Mouse (Mus musculus) embryonic facial prominence, embryonic 15.5 days (tissue): ENCODE data around the gene Asphd2. TPM values are rescaled to one million over a fixed set of nuclear protein-coding genes. Genes with fewer than 3 reads are reported as not detected.

Experiments used
- ATAC-seq: fragments of 200-750 bp; cut with Nextera tagmentation; 2 replicates; pipeline ENCODE4 v1.8.0; 2017; ENCODE audit warnings: low read depth, moderate TSS enrichment; ENCODE audit not compliant: insufficient number of reproducible peaks, low FRiP score, low TSS enrichment
- H3K27ac ChIP-seq: fragments of 300-500 bp; sonication (generic); replicated peaks from 2 replicates; pipeline ENCODE4 v1.5.1; 2015; ENCODE audit warnings: mild to moderate bottlenecking, inconsistent platforms
- H3K27me3 ChIP-seq: fragments of 300-500 bp; sonication (generic); 2 replicates; pipeline ENCODE4 v1.6.1; 2015; ENCODE audit warnings: inconsistent platforms
- H3K36me3 ChIP-seq: fragments of 300-500 bp; sonication (generic); 2 replicates; pipeline ENCODE4 v1.6.1; 2015; ENCODE audit warnings: mild to moderate bottlenecking, inconsistent platforms
- H3K4me1 ChIP-seq: fragments of 300-500 bp; sonication (generic); 2 replicates; pipeline ENCODE4 v1.6.1; 2015; ENCODE audit warnings: inconsistent platforms
- H3K4me2 ChIP-seq: fragments of 300-500 bp; sonication (generic); replicated peaks from 2 replicates; pipeline ENCODE4 v1.6.1; 2015; ENCODE audit warnings: mild to moderate bottlenecking, inconsistent platforms
- H3K4me3 ChIP-seq: fragments of 300-500 bp; sonication (generic); replicated peaks from 2 replicates; pipeline ENCODE4 v1.5.1; 2015; ENCODE audit warnings: mild to moderate bottlenecking, inconsistent platforms
- H3K9ac ChIP-seq: fragments of 300-500 bp; sonication (generic); 2 replicates; pipeline ENCODE4 v1.6.1; 2015; ENCODE audit warnings: inconsistent platforms
- H3K9me3 ChIP-seq: fragments of 300-500 bp; sonication (generic); replicated peaks from 2 replicates; pipeline ENCODE4 v1.6.1; 2016; ENCODE audit warnings: inconsistent platforms
- whole genome bisulfite sequencing: fragments of 180-500 bp; shearing (Covaris S2); methylation state at CpG from one replicate; pipeline ENCODE4 v1.1.7; 2015; 5-methylcytosine and 5-hydroxymethylcytosine counted together
- polyA plus RNA-seq: library from polyadenylated mRNA; unstranded; fragments of >200 nt; fragmentation: Nextera tagmentation; extraction: Ambion mirVana; gene quantifications from 2 replicates; pipeline ENCODE4 v1.2.1, GENCODE M21; 2015

Asphd2 gene
- polyA plus RNA-seq, 1 experiment from 2014 or later, result 18.3 TPM

GRCm38 (mm10) chr5:112389352-112389751 lies 5.3 kb downstream of the Asphd2 start:
- Histone ChIP-seq H3K36me3 (no peaks in the 10 kb centered on the region), H3K27me3 (peaks cover 27% of the 10 kb centered on the region), H3K27ac (no peak overlapping the region), H3K4me1 (no peaks in the 10 kb centered on the region), H3K9me3 (no peaks in the 10 kb centered on the region), H3K4me3 (no peak overlapping the region), H3K4me2 (no peak overlapping the region), H3K9ac (no peak overlapping the region)
- ATAC-seq, result no peak
- WGBS, result 80% methylated on average over 9 of the region's 9 CpGs

DNA sequence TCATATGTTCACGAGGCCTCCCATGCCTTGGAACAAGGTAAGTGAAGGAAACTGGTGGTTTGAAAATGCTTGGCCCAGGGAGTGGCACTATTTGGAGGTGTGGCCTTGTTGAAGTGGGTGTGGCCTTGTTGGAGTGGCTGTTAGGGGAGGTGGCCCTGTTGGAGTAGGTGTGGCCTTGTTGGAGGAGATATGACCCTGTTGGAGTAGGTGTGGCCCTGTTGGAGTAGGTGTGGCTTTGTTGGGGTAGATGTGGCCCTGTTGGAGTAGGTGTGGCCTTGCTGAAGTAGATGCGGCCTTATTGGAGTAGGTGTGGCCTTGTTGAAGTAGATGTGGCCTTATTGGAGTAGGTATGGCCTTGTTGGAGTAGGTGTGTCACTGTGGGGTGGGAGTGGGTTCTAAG lies 8.7 kb downstream of the Asphd2 start:
- no peak overlapping the region for H3K4me2 ChIP-seq
- ATAC-seq, result no peak; the same call in 1 of the 2 replicates
- H3K36me3 ChIP-seq, result no peaks in the 10 kb centered on the region
- no peak overlapping the region for H3K27ac ChIP-seq
- H3K9ac ChIP-seq, result no peak overlapping the region
- H3K4me1 ChIP-seq, result peaks cover 15% of the 10 kb centered on the region
- no peak overlapping the region for H3K4me3 ChIP-seq
- H3K27me3 ChIP-seq, result no peaks in the 10 kb centered on the region
- WGBS, result 72% methylated on average over 2 of the region's 2 CpGs
- H3K9me3 ChIP-seq, result no peaks in the 10 kb centered on the region

GRCm38 (mm10) chr5:112384805-112385472 lies 9.7 kb downstream of the Asphd2 start:
- 82% methylated on average over 13 of the region's 13 CpGs for WGBS
- no peak for ATAC-seq
- H3K9me3 ChIP-seq, result no peaks in the 10 kb centered on the region
- H3K4me3 ChIP-seq, result no peak overlapping the region
- H3K27me3 ChIP-seq, result no peaks in the 10 kb centered on the region
- H3K4me2 ChIP-seq, result no peak overlapping the region
- no peak overlapping the region for H3K9ac ChIP-seq
- no peak overlapping the region for H3K27ac ChIP-seq
- H3K4me1 ChIP-seq, result peaks cover 15% of the 10 kb centered on the region
- H3K36me3 ChIP-seq, result no peaks in the 10 kb centered on the region

DNA sequence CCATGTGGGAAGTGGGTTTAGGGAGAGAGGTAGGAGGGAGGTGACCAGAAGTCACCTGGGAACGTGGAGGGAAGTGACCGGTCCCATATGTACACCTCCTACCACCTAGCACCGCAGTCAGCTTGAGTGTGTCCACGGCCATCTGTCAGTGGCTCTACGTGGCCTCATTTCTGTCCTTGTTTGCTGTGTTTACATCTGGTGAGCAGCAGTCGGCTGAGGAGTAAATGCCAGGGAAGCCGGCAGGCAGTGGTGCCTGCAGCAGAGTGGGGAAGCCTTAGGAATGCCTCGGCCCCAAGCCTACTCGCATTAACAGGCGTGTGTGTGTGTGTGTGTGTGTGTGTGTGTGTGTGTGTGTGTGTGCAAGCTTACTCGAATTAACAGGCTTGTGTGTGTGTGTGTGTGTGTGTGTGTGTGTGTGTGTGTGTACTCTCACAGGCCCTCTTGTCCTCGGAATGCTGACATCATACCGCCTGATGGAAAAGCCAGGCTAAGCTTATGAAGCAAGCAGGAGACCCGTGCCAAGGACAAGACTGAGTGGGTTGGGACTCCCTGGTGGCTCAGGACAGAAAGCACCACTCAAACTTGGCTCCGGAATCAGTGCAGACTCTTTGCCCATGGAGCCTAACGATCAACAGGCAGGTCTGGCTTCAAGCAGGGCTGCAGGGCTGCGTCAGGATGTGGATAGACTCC lies 11.9 kb downstream of the Asphd2 start:
- Histone ChIP-seq H3K9me3 (no peaks in the 10 kb centered on the region), H3K27me3 (no peaks in the 10 kb centered on the region), H3K36me3 (peaks cover 17% of the 10 kb centered on the region), H3K4me3 (no peak overlapping the region), H3K27ac (peak overlapping the region; percentile 87), H3K4me1 (peaks cover 15% of the 10 kb centered on the region), H3K4me2 (no peak overlapping the region), H3K9ac (no peak overlapping the region)
- WGBS, result 32% methylated on average over 17 of the region's 17 CpGs
- peak; percentile 71 for ATAC-seq

- peaks cover 24% of the 10 kb centered on the region for H3K36me3 ChIP-seq
- H3K27ac ChIP-seq, result peak overlapping the region; percentile 87
These were observed 12.6 kb downstream of the Asphd2 start for GRCm38 (mm10) chr5:112382042-112382441.

GRCm38 (mm10) chr5:112381154-112381553 lies 13.5 kb downstream of the Asphd2 start:
- ATAC-seq, result no peak
- Histone ChIP-seq H3K27ac (no peak overlapping the region), H3K4me3 (no peak overlapping the region), H3K9me3 (no peaks in the 10 kb centered on the region), H3K27me3 (no peaks in the 10 kb centered on the region), H3K4me2 (no peak overlapping the region), H3K36me3 (peaks cover 28% of the 10 kb centered on the region), H3K4me1 (peaks cover 15% of the 10 kb centered on the region), H3K9ac (no peak overlapping the region)
- WGBS, result 83% methylated on average over 11 of the region's 11 CpGs

More at GRCm38 (mm10) chr5:112382042-112382441, 12.6 kb downstream of the Asphd2 start:
- 65% methylated on average over 9 of the region's 9 CpGs for WGBS
- Histone ChIP-seq H3K4me2 (no peak overlapping the region), H3K9me3 (no peaks in the 10 kb centered on the region), H3K4me3 (no peak overlapping the region), H3K27me3 (no peaks in the 10 kb centered on the region), H3K9ac (no peak overlapping the region), H3K4me1 (peaks cover 15% of the 10 kb centered on the region)
- no peak for ATAC-seq

GRCm38 (mm10) chr5:112378716-112379115 lies 15.9 kb downstream of the Asphd2 start:
- WGBS, result 69% methylated on average over 6 of the region's 6 CpGs
- Histone ChIP-seq H3K9ac (no peak overlapping the region), H3K4me2 (no peak overlapping the region), H3K9me3 (no peaks in the 10 kb centered on the region), H3K27me3 (no peaks in the 10 kb centered on the region), H3K4me3 (no peak overlapping the region), H3K36me3 (peaks cover 50% of the 10 kb centered on the region), H3K27ac (no peak overlapping the region), H3K4me1 (peaks cover 15% of the 10 kb centered on the region)
- no peak for ATAC-seq

DNA sequence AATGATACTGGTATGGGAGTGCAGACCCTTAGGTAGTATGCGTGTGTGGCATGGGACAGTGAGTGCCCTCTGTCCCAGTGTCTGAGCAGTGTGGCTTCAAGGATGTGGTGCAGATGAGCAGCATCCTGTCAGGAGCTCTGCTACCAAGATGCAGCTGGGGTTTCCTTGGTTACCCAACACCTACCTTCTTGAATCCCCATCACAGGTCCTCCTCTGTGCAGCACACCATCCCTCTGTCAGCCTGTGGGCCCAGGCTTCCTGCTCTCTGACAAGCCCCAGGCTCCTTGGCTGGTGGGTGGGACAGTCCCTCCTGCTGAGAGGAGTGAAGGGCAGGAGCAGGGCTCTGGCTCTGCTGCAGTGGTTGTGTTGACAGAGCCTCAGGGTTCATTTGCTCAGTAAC lies 17.3 kb downstream of the Asphd2 start:
- WGBS, result 90% methylated on average over 1 of the region's 1 CpGs
- Histone ChIP-seq H3K4me2 (no peak overlapping the region), H3K9ac (no peak overlapping the region), H3K36me3 (peaks cover 60% of the 10 kb centered on the region), H3K9me3 (no peaks in the 10 kb centered on the region), H3K27me3 (no peaks in the 10 kb centered on the region), H3K4me1 (peaks cover 5% of the 10 kb centered on the region), H3K4me3 (no peak overlapping the region), H3K27ac (no peak overlapping the region)
- no peak for ATAC-seq

DNA sequence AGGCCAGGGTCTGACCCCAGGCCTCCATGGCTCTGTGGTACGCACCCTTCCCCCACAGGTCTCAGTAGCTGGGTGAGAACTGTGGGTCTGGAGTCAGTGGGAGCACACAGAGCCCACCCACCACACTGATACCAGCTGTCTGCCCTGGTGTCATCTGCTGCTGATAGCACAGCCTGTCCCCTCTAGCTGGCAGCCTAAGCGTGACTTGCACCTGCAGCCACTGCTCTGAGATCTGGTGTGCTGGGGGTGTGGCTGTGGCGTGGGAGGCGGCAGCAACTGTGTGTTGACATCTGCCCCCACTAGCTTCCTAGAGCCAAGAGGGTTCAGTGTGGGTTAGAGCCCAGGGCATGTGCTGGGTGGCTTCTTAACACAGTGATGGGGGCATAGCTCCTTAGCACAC lies 18.6 kb downstream of the Asphd2 start:
- no peak overlapping the region for H3K9ac ChIP-seq
- H3K27ac ChIP-seq, result no peak overlapping the region
- no peak overlapping the region for H3K4me2 ChIP-seq
- H3K27me3 ChIP-seq, result no peaks in the 10 kb centered on the region
- ATAC-seq, result no peak
- 92% methylated on average over 4 of the region's 4 CpGs for WGBS
- peaks cover 72% of the 10 kb centered on the region for H3K36me3 ChIP-seq
- no peaks in the 10 kb centered on the region for H3K9me3 ChIP-seq
- no peak overlapping the region for H3K4me3 ChIP-seq
- no peaks in the 10 kb centered on the region for H3K4me1 ChIP-seq

DNA sequence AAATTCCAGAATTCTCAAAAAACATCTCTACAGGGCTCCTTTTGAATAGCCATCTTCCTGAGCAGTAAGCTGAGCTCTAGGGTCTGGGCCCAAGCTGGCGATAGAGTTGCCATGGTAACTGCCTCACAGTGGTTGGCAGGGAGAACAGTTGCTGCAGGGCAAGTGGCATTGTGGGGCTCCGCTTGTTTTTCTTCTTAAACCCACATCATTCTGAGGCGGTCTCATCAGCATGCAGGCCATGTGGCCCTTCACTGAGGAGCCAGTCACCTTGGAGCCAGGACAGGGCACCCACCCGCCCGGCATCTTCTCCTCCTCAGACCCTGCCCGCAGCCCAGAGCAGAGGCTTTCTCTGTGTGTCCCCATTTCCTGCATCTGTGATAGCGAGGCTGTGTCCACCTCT lies 22.7 kb downstream of the Asphd2 start:
- Histone ChIP-seq H3K9ac (no peak overlapping the region), H3K27ac (no peak overlapping the region), H3K27me3 (no peaks in the 10 kb centered on the region), H3K9me3 (no peaks in the 10 kb centered on the region), H3K4me1 (no peaks in the 10 kb centered on the region), H3K4me2 (no peak overlapping the region), H3K36me3 (peaks cover 87% of the 10 kb centered on the region), H3K4me3 (no peak overlapping the region)
- WGBS, result 58% methylated on average over 7 of the region's 7 CpGs
- no peak for ATAC-seq

DNA sequence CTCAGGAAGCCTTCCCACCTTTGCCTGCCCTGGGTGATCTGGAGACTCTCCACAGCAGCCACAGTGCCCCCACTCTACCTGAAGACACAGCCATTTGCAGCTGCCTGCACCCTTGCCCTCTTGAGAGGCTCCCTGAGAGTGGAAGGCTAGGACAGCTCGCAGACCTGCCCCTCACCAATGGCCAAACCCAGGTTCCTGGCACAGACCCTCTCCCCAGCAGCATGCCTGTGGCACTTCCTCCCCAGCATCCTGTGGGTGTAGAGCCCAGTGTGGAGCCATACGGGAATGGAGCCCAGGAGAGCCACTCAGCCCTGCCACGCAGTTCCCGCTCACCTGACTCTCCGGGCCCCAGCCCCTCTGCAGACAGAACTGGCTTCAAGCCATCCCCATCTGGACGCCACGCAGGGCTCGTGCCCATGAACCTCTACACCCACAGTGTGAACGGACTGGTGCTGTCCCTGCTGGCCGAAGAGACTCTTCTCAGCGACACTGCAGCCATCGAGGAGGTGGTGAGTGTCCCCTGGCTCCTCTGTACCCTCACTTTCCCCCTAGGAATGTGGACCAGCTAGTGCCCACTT lies 24.3 kb downstream of the Asphd2 start:
- Histone ChIP-seq H3K4me3 (no peak overlapping the region), H3K36me3 (peaks cover 87% of the 10 kb centered on the region), H3K4me2 (no peak overlapping the region), H3K4me1 (no peaks in the 10 kb centered on the region), H3K27me3 (no peaks in the 10 kb centered on the region), H3K27ac (no peak overlapping the region), H3K9me3 (no peaks in the 10 kb centered on the region), H3K9ac (no peak overlapping the region)
- ATAC-seq, result no peak
- 93% methylated on average over 12 of the region's 12 CpGs for WGBS
